In the genomic region with DNA sequence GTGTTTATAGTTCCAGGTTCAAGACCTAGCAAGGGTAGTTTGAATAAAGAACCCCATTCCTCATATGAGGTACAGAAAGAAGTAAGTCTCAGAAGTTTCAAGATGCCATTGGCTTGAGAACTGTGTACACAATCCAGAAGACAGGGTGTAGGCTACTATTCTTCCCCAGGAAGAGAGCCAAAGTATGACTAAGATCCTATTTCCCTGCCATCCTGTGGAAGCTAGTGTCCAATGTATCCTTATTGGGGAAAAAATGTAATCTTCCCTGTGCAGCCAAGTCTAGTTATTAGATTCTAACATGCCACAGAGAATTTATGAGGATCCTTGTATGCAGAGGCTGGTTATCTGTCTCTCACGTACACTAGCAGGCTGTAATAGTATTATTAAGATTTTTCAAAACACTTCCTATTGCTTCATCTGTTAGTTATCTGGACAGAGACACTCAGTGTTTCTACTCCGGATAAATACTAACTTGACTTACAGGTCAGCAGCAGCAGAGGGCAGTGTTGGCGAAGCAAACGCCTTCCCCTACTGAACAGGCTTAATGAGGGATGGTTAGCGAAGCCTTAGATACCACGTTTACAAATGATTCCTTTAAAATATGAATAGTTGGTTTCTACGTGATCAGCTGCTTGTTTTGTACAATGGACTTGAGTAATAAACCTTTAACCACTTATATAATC, we compare ENCODE assay signal across 9 mouse cellular contexts.
DNase-seq lines count a peak whose midpoint lies in the region; TF ChIP-seq lines count a peak whose summit lies in the region.
"Had no signal": no experiment of that assay in that cellular context is flagged by ENCODE, and none has a peak within 500 bp of the region (broad histone marks: within the 10 kb centered on the region; RNA-seq: fewer than 3 reads in every experiment).

No protein-coding gene starts in this region.

- H3K4me3 ChIP-seq in cerebellum, adult 2 months (replicated peaks; ENCODE audit: insufficient read depth, low read depth, low read length), result no peak overlapping the region
- H3K4me3 ChIP-seq in midbrain, embryonic 10.5 days, result no peak overlapping the region
- H3K4me3 ChIP-seq: limb, embryonic 13.5 days had no signal

- H3K36me3 ChIP-seq in midbrain, embryonic 10.5 days, result no peaks in the 10 kb centered on the region
- H3K36me3 ChIP-seq: limb, embryonic 13.5 days had no signal

- WGBS in cerebellum, adult 2 months, result 13% methylated on average over 7 of the region's 7 CpGs
- 18% methylated on average over 7 of the region's 7 CpGs for WGBS in midbrain, embryonic 10.5 days

- TF ChIP-seq CTCF in cerebellum, adult 2 months (IDR thresholded peaks at IDR 0.05; ENCODE audit: borderline replicate concordance, insufficient read depth, low read depth, low read length), result peak; percentile 80

- no peaks in the 10 kb centered on the region for H3K4me1 ChIP-seq in cerebellum, adult 2 months (ENCODE audit: control insufficient read depth, insufficient read depth, low read length)
- H3K4me1 ChIP-seq in midbrain, embryonic 10.5 days, result no peaks in the 10 kb centered on the region
- H3K4me1 ChIP-seq: limb, embryonic 13.5 days had no signal

- peak; percentile 79 for DNase-seq in NIH3T3 (ENCODE audit: low read depth)
- DNase-seq in cerebellum, adult 2 months, result peak; percentile 33 to 40
- peak; percentile 8 to 80 for DNase-seq in frontal cortex, adult 2 months (ENCODE audit: extremely low spot score in 1 of 2, low spot score in 1 of 2)
- DNase-seq in induced T-regulatory cell, adult 2 months (ENCODE audit: low read depth), result peak; percentile 44
- peak; percentile 53 to 59 for DNase-seq in left cerebral cortex, adult 18-20 months (ENCODE audit: low spot score in 2 of 2)
- peak; percentile 32 for DNase-seq in midbrain, embryonic 10.5 days (ENCODE audit: low spot score)
- peak; percentile 59 for DNase-seq in right cerebral cortex, postnatal 4 days
- DNase-seq in spleen, postnatal 4 days (ENCODE audit: low spot score in 2 of 2), result no peak

- TF ChIP-seq POLR2A in cerebellum, adult 2 months (IDR thresholded peaks at IDR 0.05; ENCODE audit: borderline replicate concordance, insufficient read depth, low read length), result no peak

- no peaks in the 10 kb centered on the region for H3K9me3 ChIP-seq in midbrain, embryonic 10.5 days (replicated peaks)
- H3K9me3 ChIP-seq: limb, embryonic 13.5 days had no signal

- no peaks in the 10 kb centered on the region for H3K27me3 ChIP-seq in cerebellum, adult 2 months (ENCODE audit: control insufficient read depth, insufficient read depth, low read length)
- no peaks in the 10 kb centered on the region for H3K27me3 ChIP-seq in midbrain, embryonic 10.5 days (ENCODE audit: low read depth, poor library complexity, severe bottlenecking)
- H3K27me3 ChIP-seq: limb, embryonic 13.5 days had no signal

- H3K27ac ChIP-seq in cerebellum, adult 2 months (ENCODE audit: insufficient read depth, low read length), result no peak overlapping the region
- no peak overlapping the region for H3K27ac ChIP-seq in midbrain, embryonic 10.5 days (replicated peaks)
- H3K27ac ChIP-seq: limb, embryonic 13.5 days had no signal

Comparison
In these comparisons a context has a peak if more than half of its experiments do, and no peak if none do; other contexts are left out.
1. DNase-seq: peak in NIH3T3 (single experiment), cerebellum, adult 2 months (2 of 2), frontal cortex, adult 2 months (2 of 2), induced T-regulatory cell, adult 2 months (single experiment), left cerebral cortex, adult 18-20 months (2 of 2), midbrain, embryonic 10.5 days (single experiment) and right cerebral cortex, postnatal 4 days (single experiment); none in spleen, postnatal 4 days (0 of 2).